Mouse (Mus musculus) heart, postnatal 25 days (tissue): Measurements from ENCODE around the gene Plppr3. TPM values are rescaled to one million over a fixed set of nuclear protein-coding genes. Genes with fewer than 3 reads are reported as not detected.
A peak's percentile ranks its signal among the peaks of the same experiment; 100 is the strongest.
"Not testable (repeated sequence)": the region's sequence is repeated elsewhere in the genome, so short reads cannot be mapped to it uniquely, and the experiment has no call there.

Experiments
- DNase-seq: peaks from one replicate; pipeline ENCODE4 v3.0.0; 2022; ENCODE audit warnings: low spot score
- intact Hi-C: fragments of 180-260 bp; cut with DNase I; formaldehyde crosslinking; loops from one replicate; pipeline ENCODE4 v1.15.1; 2025
- total RNA-seq, 2 experiments: library from RNA; stranded (reverse); gene quantifications; 2 replicates each; pipeline ENCODE4 v1.2.3; 2021

Gene Plppr3
- total RNA-seq, 2 experiments from 2014 or later = not detected

- no peak for DNase-seq
- intact Hi-C loops = no loop called here
Observed at GRCm38 (mm10) chr10:79907415-79907814, 33.0 kb upstream of the Plppr3 start.

- DNase-seq = no peak
- intact Hi-C loops = no loop called here
Observed at GRCm38 (mm10) chr10:79906712-79907111, 32.3 kb upstream of the Plppr3 start.

GRCm38 (mm10) chr10:79900951-79901410, 26.5 kb upstream of the Plppr3 start:
- no peak for DNase-seq
- intact Hi-C loops = no loop called here

- no peak for DNase-seq
- intact Hi-C loops = no loop called here
Observed at GRCm38 (mm10) chr10:79897316-79898245, 23.1 kb upstream of the Plppr3 start.

GRCm38 (mm10) chr10:79896814-79897213, 22.4 kb upstream of the Plppr3 start:
- intact Hi-C loops = no loop called here
- no peak for DNase-seq

GRCm38 (mm10) chr10:79896306-79896705, 21.9 kb upstream of the Plppr3 start:
- intact Hi-C loops = no loop called here
- DNase-seq = no peak

GRCm38 (mm10) chr10:79892451-79893118, 18.2 kb upstream of the Plppr3 start:
- intact Hi-C loops = loop anchor here (1.0 to 2.0 kb wide), 2 partner anchors 33 to 62 kb away; no protein-coding TSS in a partner anchor
- not testable (repeated sequence) for DNase-seq

- intact Hi-C loops = no loop called here
- no peak for DNase-seq
Observed at GRCm38 (mm10) chr10:79890670-79891069, 16.2 kb upstream of the Plppr3 start, which contains the start of gene Cfd. Gene Cfd, plus strand, starts transcription at chr10:79890853.

- intact Hi-C loops = no loop called here
- no peak for DNase-seq
Observed at GRCm38 (mm10) chr10:79889386-79889785, 15.0 kb upstream of the Plppr3 start.

- no peak for DNase-seq
- intact Hi-C loops = no loop called here
Observed at GRCm38 (mm10) chr10:79886611-79887010, 12.2 kb upstream of the Plppr3 start.

GRCm38 (mm10) chr10:79886054-79886453, 11.6 kb upstream of the Plppr3 start, which contains the start of gene Elane:
Gene Elane, plus strand, starts transcription at chr10:79886247.
- DNase-seq = no peak
- intact Hi-C loops = no loop called here

GRCm38 (mm10) chr10:79884938-79885337, 10.5 kb upstream of the Plppr3 start:
- DNase-seq = not testable (repeated sequence)
- intact Hi-C loops = loop anchor here (2.0 kb wide), 1 partner anchor 40 kb away; no protein-coding TSS in a partner anchor

- DNase-seq = no peak
- intact Hi-C loops = loop anchor here (2.0 kb wide), 1 partner anchor 40 kb away; no protein-coding TSS in a partner anchor
Observed at GRCm38 (mm10) chr10:79884446-79884845, 10.0 kb upstream of the Plppr3 start.

- no peak for DNase-seq
- intact Hi-C loops = loop anchor here (2.0 kb wide), 2 partner anchors 41 to 49 kb away; no protein-coding TSS in a partner anchor
Observed at GRCm38 (mm10) chr10:79883297-79884084, 9.1 kb upstream of the Plppr3 start.

GRCm38 (mm10) chr10:79881981-79882380, 7.5 kb upstream of the Plppr3 start:
- intact Hi-C loops = loop anchor here (2.0 kb wide), 1 partner anchor 47 kb away; no protein-coding TSS in a partner anchor
- no peak for DNase-seq

GRCm38 (mm10) chr10:79880721-79881120, 6.3 kb upstream of the Plppr3 start:
- intact Hi-C loops = no loop called here

GRCm38 (mm10) chr10:79879527-79879926, 5.1 kb upstream of the Plppr3 start:
- DNase-seq = no peak

More at GRCm38 (mm10) chr10:79880721-79881120, 6.3 kb upstream of the Plppr3 start:
- DNase-seq = no peak

GRCm38 (mm10) chr10:79877757-79878156, 3.3 kb upstream of the Plppr3 start:
- DNase-seq = peak; percentile 50
- intact Hi-C loops = no loop called here

More at GRCm38 (mm10) chr10:79879527-79879926, 5.1 kb upstream of the Plppr3 start:
- intact Hi-C loops = no loop called here

- no peak for DNase-seq
- intact Hi-C loops = no loop called here
Observed at GRCm38 (mm10) chr10:79877174-79877573, 2.7 kb upstream of the Plppr3 start.
